8 mouse cellular contexts compared by ENCODE assay signal in the genomic region with DNA sequence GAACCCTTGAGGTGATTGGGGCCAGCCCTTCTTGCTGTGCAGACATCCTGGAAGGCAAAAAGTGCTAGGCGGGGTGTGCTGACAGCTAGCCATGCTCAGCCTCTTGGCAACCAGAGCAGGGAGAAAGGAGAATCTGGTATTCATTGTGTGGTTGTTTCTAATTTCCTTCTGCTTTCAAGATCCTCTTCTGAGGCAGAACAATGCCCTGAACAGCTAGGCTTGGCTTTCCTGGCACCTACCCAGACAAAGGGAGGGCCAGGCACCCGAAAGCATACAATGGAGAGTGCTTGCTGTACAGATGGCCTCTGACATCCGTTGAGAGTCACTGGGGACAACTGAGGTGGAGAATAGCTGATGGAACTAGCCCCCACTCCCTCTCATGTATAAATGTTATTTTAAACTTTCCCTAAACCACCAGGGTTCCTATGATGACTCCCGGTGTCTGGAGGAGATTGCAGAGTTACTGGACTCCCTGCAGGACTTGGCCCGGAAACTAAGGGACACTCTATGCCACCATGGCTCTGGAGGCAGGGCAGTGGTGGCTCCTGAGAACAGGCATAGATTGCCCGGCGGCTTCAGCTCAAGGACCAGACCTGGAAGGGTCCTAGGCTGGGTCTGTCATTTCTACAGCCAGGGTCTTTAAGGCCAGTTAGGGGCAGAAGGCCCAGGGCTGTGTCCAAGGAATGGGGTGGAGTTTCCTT. TPM values are rescaled to one million over a fixed set of nuclear protein-coding genes. Genes with fewer than 3 reads are reported as not detected.
DNase-seq lines count a peak whose midpoint lies in the region; ATAC-seq and TF ChIP-seq lines count a peak whose summit lies in the region.

No protein-coding gene starts in this region.

- no peak overlapping the region for H3K9ac ChIP-seq in midbrain, embryonic 13.5 days (replicated peaks)
- no peak overlapping the region for H3K9ac ChIP-seq in midbrain, embryonic 11.5 days (ENCODE audit: low read length)
- no peak overlapping the region for H3K9ac ChIP-seq in heart, embryonic 16.5 days (ENCODE audit: low read length)
- no peak overlapping the region for H3K9ac ChIP-seq in kidney, postnatal 0 days (ENCODE audit: low read depth, low read length)

- WGBS in midbrain, embryonic 13.5 days, result 50% methylated on average over 7 of the region's 7 CpGs
- WGBS in midbrain, embryonic 11.5 days, result 56% methylated on average over 7 of the region's 7 CpGs
- WGBS in heart, embryonic 16.5 days, result 37% methylated on average over 7 of the region's 7 CpGs
- 52% methylated on average over 7 of the region's 7 CpGs for WGBS in kidney, postnatal 0 days

- H3K27ac ChIP-seq in midbrain, embryonic 13.5 days, result no peak overlapping the region
- no peak overlapping the region for H3K27ac ChIP-seq in midbrain, embryonic 11.5 days (ENCODE audit: low read depth, low read length)
- H3K27ac ChIP-seq in heart, embryonic 16.5 days (ENCODE audit: low read length), result peak overlapping the region; percentile 85
- H3K27ac ChIP-seq in kidney, postnatal 0 days, result peak overlapping the region; percentile 81

- no peak for DNase-seq in midbrain, embryonic 11.5 days (ENCODE audit: low spot score, missing footprints)
- peak; percentile 53 for DNase-seq in kidney, postnatal 0 days (ENCODE audit: low spot score)
- peak; percentile 89 for DNase-seq in lung, postnatal 10 days
- DNase-seq in skeletal muscle tissue, adult 2 months (ENCODE audit: low read depth, low spot score), result peak; percentile 80
- DNase-seq in embryo, embryonic 9.5 days (ENCODE audit: extremely low spot score), result no peak

- H3K9me3 ChIP-seq in midbrain, embryonic 13.5 days, result no peaks in the 10 kb centered on the region
- H3K9me3 ChIP-seq in midbrain, embryonic 11.5 days (ENCODE audit: control insufficient read depth, low read length), result no peaks in the 10 kb centered on the region
- no peaks in the 10 kb centered on the region for H3K9me3 ChIP-seq in heart, embryonic 16.5 days (replicated peaks; ENCODE audit: control insufficient read depth, low read length)
- H3K9me3 ChIP-seq in kidney, postnatal 0 days (replicated peaks; ENCODE audit: low read length), result no peaks in the 10 kb centered on the region

- no peak overlapping the region for H3K4me2 ChIP-seq in midbrain, embryonic 13.5 days (replicated peaks)
- no peak overlapping the region for H3K4me2 ChIP-seq in midbrain, embryonic 11.5 days
- no peak overlapping the region for H3K4me2 ChIP-seq in heart, embryonic 16.5 days (ENCODE audit: low read depth, low read length)
- H3K4me2 ChIP-seq in kidney, postnatal 0 days (ENCODE audit: low read length), result no peak overlapping the region

- peaks cover 17% of the 10 kb centered on the region for H3K4me1 ChIP-seq in midbrain, embryonic 13.5 days (replicated peaks)
- H3K4me1 ChIP-seq in midbrain, embryonic 11.5 days (ENCODE audit: control insufficient read depth, insufficient read depth, low read length), result peaks cover 3% of the 10 kb centered on the region; the same call in 1 of the 2 replicates
- peaks cover 39% of the 10 kb centered on the region for H3K4me1 ChIP-seq in heart, embryonic 16.5 days (ENCODE audit: control insufficient read depth, insufficient read depth, low read length)
- peaks cover 14% of the 10 kb centered on the region for H3K4me1 ChIP-seq in kidney, postnatal 0 days (replicated peaks; ENCODE audit: insufficient read depth, low read length)

- ATAC-seq in midbrain, embryonic 13.5 days, result peak; percentile 73; the same call in 1 of the 2 replicates
- no peak for ATAC-seq in midbrain, embryonic 11.5 days (ENCODE audit: low FRiP score)
- ATAC-seq in common myeloid progenitor, adult 5-6 weeks (replicated peaks; ENCODE audit: low read depth, poor library complexity, severe bottlenecking), result peak; percentile 67
- ATAC-seq in heart, embryonic 16.5 days (replicated peaks; ENCODE audit: extremely low read depth, insufficient read depth, low FRiP score), result peak; percentile 87
- ATAC-seq in kidney, postnatal 0 days (replicated peaks; ENCODE audit: low FRiP score, low read depth), result 0 out of 2 replicates have a peak, but pooled peaks have one; percentile 43

- no peak for TF ChIP-seq CTCF in kidney, postnatal 0 days (IDR thresholded peaks at IDR 0.05; ENCODE audit: low read depth)

- no peak overlapping the region for H3K4me3 ChIP-seq in midbrain, embryonic 13.5 days (replicated peaks)
- no peak overlapping the region for H3K4me3 ChIP-seq in midbrain, embryonic 11.5 days (ENCODE audit: low read depth, low read length)
- H3K4me3 ChIP-seq in heart, embryonic 16.5 days (ENCODE audit: low read length), result no peak overlapping the region
- H3K4me3 ChIP-seq in kidney, postnatal 0 days (replicated peaks; ENCODE audit: low read depth, low read length), result no peak overlapping the region

- H3K27me3 ChIP-seq in midbrain, embryonic 13.5 days, result no peaks in the 10 kb centered on the region
- H3K27me3 ChIP-seq in midbrain, embryonic 11.5 days (ENCODE audit: control insufficient read depth, insufficient read depth, low read length), result no peaks in the 10 kb centered on the region
- H3K27me3 ChIP-seq in heart, embryonic 16.5 days (ENCODE audit: control insufficient read depth, insufficient read depth, low read length), result no peaks in the 10 kb centered on the region
- no peaks in the 10 kb centered on the region for H3K27me3 ChIP-seq in kidney, postnatal 0 days (ENCODE audit: insufficient read depth, low read length)

- H3K36me3 ChIP-seq in midbrain, embryonic 13.5 days, result no peaks in the 10 kb centered on the region
- no peaks in the 10 kb centered on the region for H3K36me3 ChIP-seq in midbrain, embryonic 11.5 days (ENCODE audit: control insufficient read depth, insufficient read depth, low read length)
- H3K36me3 ChIP-seq in heart, embryonic 16.5 days (ENCODE audit: control insufficient read depth, insufficient read depth), result no peaks in the 10 kb centered on the region
- no peaks in the 10 kb centered on the region for H3K36me3 ChIP-seq in kidney, postnatal 0 days (ENCODE audit: insufficient read depth, low read length)

RNA-seq across cellular contexts. Expression of a gene that starts 16.2 kb away (rescaled TPM):
- not detected in 2 replicates for polyA plus RNA-seq in midbrain, embryonic 13.5 days (2015; fragmentation: Nextera tagmentation; extraction: Ambion mirVana)
- polyA plus RNA-seq in midbrain, embryonic 11.5 days (2014; fragmentation: Nextera tagmentation; extraction: Ambion mirVana), result not detected in 2 replicates
- not detected in 2 replicates for total RNA-seq in common myeloid progenitor, adult 5-6 weeks (2017)
- polyA plus RNA-seq in heart, embryonic 16.5 days (2015; fragmentation: Nextera tagmentation; extraction: Ambion mirVana), result 0.91 and 1.8 TPM in 2 replicates
- not detected in 2 replicates for polyA plus RNA-seq in kidney, postnatal 0 days (2015; fragmentation: Nextera tagmentation; extraction: Ambion mirVana)

Comparison
In these comparisons a context has a peak if more than half of its experiments do, and no peak if none do; other contexts are left out.
1. H3K27ac ChIP-seq: peak in heart, embryonic 16.5 days (single experiment) and kidney, postnatal 0 days (single experiment); none in midbrain, embryonic 13.5 days (single experiment) and midbrain, embryonic 11.5 days (single experiment).
2. DNase-seq: peak in kidney, postnatal 0 days (single experiment), lung, postnatal 10 days (single experiment) and skeletal muscle tissue, adult 2 months (single experiment); none in midbrain, embryonic 11.5 days (single experiment) and embryo, embryonic 9.5 days (single experiment).